Comparison of ENCODE assay signal across 11 mouse cellular contexts in genomic region chr8:126692263-126692662, GRCm38 (mm10).
DNase-seq lines count a peak whose midpoint lies in the region; ATAC-seq lines count a peak whose summit lies in the region.
"Had no signal": no experiment of that assay in that cellular context is flagged by ENCODE, and none has a peak within 500 bp of the region (broad histone marks: within the 10 kb centered on the region; RNA-seq: fewer than 3 reads in every experiment).

No protein-coding gene starts in this region.

- no peak for ATAC-seq in heart, embryonic 11.5 days (replicated peaks; ENCODE audit: insufficient number of reproducible peaks, low FRiP score, low TSS enrichment)
- ATAC-seq in heart, embryonic 16.5 days (replicated peaks; ENCODE audit: extremely low read depth, insufficient read depth, low FRiP score), result no peak
- peak; percentile 32; the same call in 1 of the 2 replicates for ATAC-seq in lung, embryonic 15.5 days (ENCODE audit: borderline replicate concordance, extremely low read depth, low FRiP score, low TSS enrichment)
- ATAC-seq in forebrain, embryonic 13.5 days, result no peak
- ATAC-seq: forebrain, postnatal 0 days; midbrain, embryonic 15.5 days had no signal

- no peaks in the 10 kb centered on the region for H3K4me1 ChIP-seq in heart, embryonic 11.5 days (ENCODE audit: control insufficient read depth, insufficient read depth, low read length)
- H3K4me1 ChIP-seq in heart, embryonic 16.5 days (ENCODE audit: control insufficient read depth, insufficient read depth, low read length), result peaks cover 7% of the 10 kb centered on the region; the same call in 1 of the 2 replicates
- H3K4me1 ChIP-seq in lung, embryonic 15.5 days, result peaks cover 32% of the 10 kb centered on the region
- peaks cover 8% of the 10 kb centered on the region; the same call in 1 of the 2 replicates for H3K4me1 ChIP-seq in forebrain, embryonic 13.5 days
- H3K4me1 ChIP-seq: midbrain, embryonic 15.5 days had no signal

- H3K9me3 ChIP-seq in heart, embryonic 11.5 days (replicated peaks; ENCODE audit: control insufficient read depth, low read length), result no peaks in the 10 kb centered on the region
- no peaks in the 10 kb centered on the region for H3K9me3 ChIP-seq in heart, embryonic 16.5 days (replicated peaks; ENCODE audit: control insufficient read depth, low read length)
- no peaks in the 10 kb centered on the region for H3K9me3 ChIP-seq in lung, embryonic 15.5 days
- H3K9me3 ChIP-seq in forebrain, embryonic 13.5 days (replicated peaks), result no peaks in the 10 kb centered on the region
- H3K9me3 ChIP-seq: midbrain, embryonic 15.5 days had no signal

- H3K27ac ChIP-seq in heart, embryonic 11.5 days (ENCODE audit: low read depth, low read length), result no peak overlapping the region
- H3K27ac ChIP-seq in heart, embryonic 16.5 days (ENCODE audit: low read length), result peak overlapping the region; percentile 52; the same call in 1 of the 2 replicates
- H3K27ac ChIP-seq in lung, embryonic 15.5 days, result peak overlapping the region; percentile 42
- H3K27ac ChIP-seq in forebrain, embryonic 13.5 days, result no peak overlapping the region
- H3K27ac ChIP-seq: midbrain, embryonic 15.5 days had no signal

- no peaks in the 10 kb centered on the region for H3K27me3 ChIP-seq in heart, embryonic 11.5 days (ENCODE audit: control insufficient read depth, insufficient read depth, low read length)
- no peaks in the 10 kb centered on the region for H3K27me3 ChIP-seq in heart, embryonic 16.5 days (ENCODE audit: control insufficient read depth, insufficient read depth, low read length)
- no peaks in the 10 kb centered on the region for H3K27me3 ChIP-seq in lung, embryonic 15.5 days
- peaks cover 19% of the 10 kb centered on the region for H3K27me3 ChIP-seq in forebrain, embryonic 13.5 days
- H3K27me3 ChIP-seq: midbrain, embryonic 15.5 days had no signal

- H3K4me3 ChIP-seq in heart, embryonic 11.5 days (ENCODE audit: low read depth, low read length), result no peak overlapping the region
- no peak overlapping the region for H3K4me3 ChIP-seq in heart, embryonic 16.5 days (ENCODE audit: low read length)
- no peak overlapping the region for H3K4me3 ChIP-seq in lung, embryonic 15.5 days
- H3K4me3 ChIP-seq in forebrain, embryonic 13.5 days, result no peak overlapping the region
- H3K4me3 ChIP-seq: midbrain, embryonic 15.5 days had no signal

- H3K36me3 ChIP-seq in heart, embryonic 11.5 days (ENCODE audit: control insufficient read depth, insufficient read depth, low read length), result no peaks in the 10 kb centered on the region
- no peaks in the 10 kb centered on the region for H3K36me3 ChIP-seq in heart, embryonic 16.5 days (ENCODE audit: control insufficient read depth, insufficient read depth)
- no peaks in the 10 kb centered on the region for H3K36me3 ChIP-seq in lung, embryonic 15.5 days
- H3K36me3 ChIP-seq in forebrain, embryonic 13.5 days (ENCODE audit: poor library complexity, severe bottlenecking), result no peaks in the 10 kb centered on the region
- H3K36me3 ChIP-seq: midbrain, embryonic 15.5 days had no signal

- H3K4me2 ChIP-seq in heart, embryonic 11.5 days, result no peak overlapping the region
- H3K4me2 ChIP-seq in heart, embryonic 16.5 days (ENCODE audit: low read depth, low read length), result no peak overlapping the region
- H3K4me2 ChIP-seq in lung, embryonic 15.5 days, result no peak overlapping the region
- H3K4me2 ChIP-seq in forebrain, embryonic 13.5 days, result no peak overlapping the region
- H3K4me2 ChIP-seq: midbrain, embryonic 15.5 days had no signal

- H3K9ac ChIP-seq in heart, embryonic 11.5 days (ENCODE audit: low read depth, low read length), result no peak overlapping the region
- H3K9ac ChIP-seq in heart, embryonic 16.5 days (ENCODE audit: low read length), result no peak overlapping the region
- no peak overlapping the region for H3K9ac ChIP-seq in lung, embryonic 15.5 days
- H3K9ac ChIP-seq in forebrain, embryonic 13.5 days, result no peak overlapping the region
- H3K9ac ChIP-seq: forebrain, postnatal 0 days; midbrain, embryonic 15.5 days had no signal

- WGBS in heart, embryonic 11.5 days (ENCODE audit: insufficient replicate concordance), result 61% methylated on average over 3 of the region's 3 CpGs
- WGBS in heart, embryonic 16.5 days, result 37% methylated on average over 3 of the region's 3 CpGs
- 18% methylated on average over 3 of the region's 3 CpGs for WGBS in lung, embryonic 15.5 days
- WGBS in forebrain, embryonic 13.5 days, result 77% methylated on average over 3 of the region's 3 CpGs

- DNase-seq in heart, adult 11 months, result peak; percentile 96
- DNase-seq in adrenal gland, adult 8-10 months, result peak; percentile 72
- no peak for DNase-seq in yolk sac, embryonic 10.5 days (ENCODE audit: low spot score)
- DNase-seq in T-cell, adult 2 months (ENCODE audit: low spot score), result no peak
- DNase-seq: cerebellum, postnatal 36 days; forebrain, postnatal 0 days had no signal

Comparison
In these comparisons a context has a peak if more than half of its experiments do, and no peak if none do; other contexts are left out.
1. H3K27ac ChIP-seq: peak in heart, embryonic 16.5 days (single experiment) and lung, embryonic 15.5 days (single experiment); none in heart, embryonic 11.5 days (single experiment) and forebrain, embryonic 13.5 days (single experiment).
2. DNase-seq: peak in heart, adult 11 months (single experiment) and adrenal gland, adult 8-10 months (single experiment); none in yolk sac, embryonic 10.5 days (single experiment) and T-cell, adult 2 months (single experiment).